Mouse (Mus musculus): ENCODE measurements around the gene Dapk2. TPM values are rescaled to one million over a fixed set of nuclear protein-coding genes. Genes with fewer than 3 reads are reported as not detected.

The Dapk2 gene
- total RNA-seq, 2 experiments from 2014 or later, result 2.4 to 3.6 TPM

GRCm38 (mm10) chr9:66218917-66219725 is 61.1 kb downstream of the Dapk2 start:
- intact Hi-C loops (cut with DNase I), result no loop called here
- DNase-seq (ENCODE audit: low spot score in 2 of 2), result no peak

- intact Hi-C loops (cut with DNase I), result no loop called here
- no peak for DNase-seq (ENCODE audit: low spot score in 2 of 2)
These were observed 65.8 kb downstream of the Dapk2 start for GRCm38 (mm10) chr9:66223872-66224271.

- DNase-seq (ENCODE audit: low spot score in 2 of 2), result no peak
- intact Hi-C loops (cut with DNase I), result no loop called here
These were observed 67.9 kb downstream of the Dapk2 start for GRCm38 (mm10) chr9:66225737-66226485.

GRCm38 (mm10) chr9:66228456-66229151 is 70.6 kb downstream of the Dapk2 start:
- no peak for DNase-seq (ENCODE audit: low spot score in 2 of 2)
- intact Hi-C loops (cut with DNase I), result no loop called here

GRCm38 (mm10) chr9:66231820-66232479 is 73.9 kb downstream of the Dapk2 start:
- DNase-seq (ENCODE audit: low spot score in 2 of 2), result no peak
- intact Hi-C loops (cut with DNase I), result no loop called here

- intact Hi-C loops (cut with DNase I), result no loop called here
- no peak for DNase-seq (ENCODE audit: low spot score in 2 of 2)
These were observed 78.6 kb downstream of the Dapk2 start for GRCm38 (mm10) chr9:66236615-66237014.

GRCm38 (mm10) chr9:66237742-66238141 is 79.7 kb downstream of the Dapk2 start:
- intact Hi-C loops (cut with DNase I), result no loop called here
- DNase-seq (ENCODE audit: low spot score in 2 of 2), result no peak

GRCm38 (mm10) chr9:66239173-66239572 is 81.2 kb downstream of the Dapk2 start:
- intact Hi-C loops (cut with DNase I), result no loop called here
- DNase-seq (ENCODE audit: low spot score in 2 of 2), result no peak

- intact Hi-C loops (cut with DNase I), result no loop called here
- no peak for DNase-seq (ENCODE audit: low spot score in 2 of 2)
These were observed 81.7 kb downstream of the Dapk2 start for GRCm38 (mm10) chr9:66239691-66240090.

GRCm38 (mm10) chr9:66240493-66240892 is 82.5 kb downstream of the Dapk2 start:
- intact Hi-C loops (cut with DNase I), result no loop called here
- DNase-seq (ENCODE audit: low spot score in 2 of 2), result no peak

- intact Hi-C loops (cut with DNase I), result no loop called here
- no peak for DNase-seq (ENCODE audit: low spot score in 2 of 2)
These were observed 83.0 kb downstream of the Dapk2 start for GRCm38 (mm10) chr9:66240991-66241390.

GRCm38 (mm10) chr9:66241722-66242121 is 83.7 kb downstream of the Dapk2 start:
- intact Hi-C loops (cut with DNase I), result loop anchor here (2.0 kb wide), 1 partner anchor 79 kb away; no protein-coding TSS in a partner anchor
- DNase-seq (ENCODE audit: low spot score in 2 of 2), result no peak

- intact Hi-C loops (cut with DNase I), result loop anchor here (2.0 kb wide), 1 partner anchor 80 kb away; no protein-coding TSS in a partner anchor
- no peak for DNase-seq (ENCODE audit: low spot score in 2 of 2)
These were observed 85.2 kb downstream of the Dapk2 start for GRCm38 (mm10) chr9:66243240-66243639.

GRCm38 (mm10) chr9:66244079-66244478 is 86.1 kb downstream of the Dapk2 start:
- intact Hi-C loops (cut with DNase I), result no loop called here

GRCm38 (mm10) chr9:66245707-66246106 is 87.7 kb downstream of the Dapk2 start:
- intact Hi-C loops (cut with DNase I), result no loop called here
- no peak for DNase-seq (ENCODE audit: low spot score in 2 of 2)

More at GRCm38 (mm10) chr9:66244079-66244478, 86.1 kb downstream of the Dapk2 start:
- DNase-seq (ENCODE audit: low spot score in 2 of 2), result no peak

- intact Hi-C loops (cut with DNase I), result no loop called here
- DNase-seq (ENCODE audit: low spot score in 2 of 2), result no peak
These were observed 91.3 kb downstream of the Dapk2 start for GRCm38 (mm10) chr9:66249281-66249680.

GRCm38 (mm10) chr9:66251159-66251691 is 93.2 kb downstream of the Dapk2 start:
- no peak for DNase-seq (ENCODE audit: low spot score in 2 of 2)
- intact Hi-C loops (cut with DNase I), result no loop called here

GRCm38 (mm10) chr9:66261741-66262140 is 103.7 kb downstream of the Dapk2 start:
- no peak for DNase-seq (ENCODE audit: low spot score in 2 of 2)
- intact Hi-C loops (cut with DNase I), result no loop called here

- no peak for DNase-seq (ENCODE audit: low spot score in 2 of 2)
- intact Hi-C loops (cut with DNase I), result no loop called here
These were observed 105.7 kb downstream of the Dapk2 start for GRCm38 (mm10) chr9:66263701-66264100.

All from left cerebral cortex, postnatal 36 days (tissue).